Mouse (Mus musculus) lung, adult 2 months (tissue): ENCODE data around the gene Sptlc2. TPM values are rescaled to one million over a fixed set of nuclear protein-coding genes. Genes with fewer than 3 reads are reported as not detected.

Source experiments
- DNase-seq: peaks from one replicate; pipeline ENCODE4 v3.0.0; 2022
- H3K4me1 ChIP-seq: fragments of 200-500 bp; 2 replicates; pipeline ENCODE4 v1.6.1; 2011; ENCODE audit warnings: low read length; ENCODE audit not compliant: control insufficient read depth, insufficient read depth
- H3K4me3 ChIP-seq: fragments of 200-500 bp; replicated peaks from 2 replicates; pipeline ENCODE3; 2011; ENCODE audit warnings: low read depth, mild to moderate bottlenecking, control low read depth, low read length; ENCODE audit errors: extremely low read depth
- CTCF ChIP-seq: fragments of 200-500 bp; IDR thresholded peaks from 2 replicates; pipeline ENCODE4 v1.5.1; 2011; ENCODE audit warnings: mild to moderate bottlenecking, low read length, control low read depth; ENCODE audit not compliant: insufficient read depth
- POLR2A ChIP-seq: fragments of 200-500 bp; IDR thresholded peaks from 2 replicates; pipeline ENCODE4 v1.6.1; 2011; ENCODE audit warnings: low read depth, mild to moderate bottlenecking, control low read depth, low read length, borderline replicate concordance; ENCODE audit errors: extremely low read depth
- WGBS: fragments of 180-500 bp; shearing (Covaris S2); methylation state at CpG from one replicate; pipeline ENCODE4 v1.1.7; 2018; 5-methylcytosine and 5-hydroxymethylcytosine counted together
- polyA plus RNA-seq: library from polyadenylated mRNA; depleted of rRNA; stranded (reverse); fragments of >200 nt; gene quantifications from 2 replicates; pipeline ENCODE4 v1.2.3, GENCODE M21; 2012

Sptlc2 gene
- polyA plus RNA-seq, 1 experiment, result 35.0 TPM

- DNase-seq, result no peak
- TF ChIP-seq CTCF (no peak), POLR2A (no peak)
- Histone ChIP-seq H3K4me3 (no peak overlapping the region), H3K4me1 (peaks cover 27% of the 10 kb centered on the region)
- WGBS, result 83% methylated on average over 2 of the region's 2 CpGs
Measured at GRCm38 (mm10) chr12:87379496-87379895, 8.7 kb downstream of the Sptlc2 start.

- DNase-seq, result no peak
- TF ChIP-seq CTCF (no peak), POLR2A (no peak)
- peaks cover 13% of the 10 kb centered on the region for H3K4me1 ChIP-seq
- 64% methylated on average over 6 of the region's 6 CpGs for WGBS
- no peak overlapping the region for H3K4me3 ChIP-seq
Measured at GRCm38 (mm10) chr12:87374159-87374558, 14.0 kb downstream of the Sptlc2 start.

- H3K4me1 ChIP-seq, result peaks cover 5% of the 10 kb centered on the region
- DNase-seq, result no peak
- WGBS, result 61% methylated on average over 2 of the region's 2 CpGs
- TF ChIP-seq POLR2A, result no peak
- TF ChIP-seq CTCF, result no peak
- H3K4me3 ChIP-seq, result no peak overlapping the region
Measured at GRCm38 (mm10) chr12:87369319-87369718, 18.8 kb downstream of the Sptlc2 start.

DNA sequence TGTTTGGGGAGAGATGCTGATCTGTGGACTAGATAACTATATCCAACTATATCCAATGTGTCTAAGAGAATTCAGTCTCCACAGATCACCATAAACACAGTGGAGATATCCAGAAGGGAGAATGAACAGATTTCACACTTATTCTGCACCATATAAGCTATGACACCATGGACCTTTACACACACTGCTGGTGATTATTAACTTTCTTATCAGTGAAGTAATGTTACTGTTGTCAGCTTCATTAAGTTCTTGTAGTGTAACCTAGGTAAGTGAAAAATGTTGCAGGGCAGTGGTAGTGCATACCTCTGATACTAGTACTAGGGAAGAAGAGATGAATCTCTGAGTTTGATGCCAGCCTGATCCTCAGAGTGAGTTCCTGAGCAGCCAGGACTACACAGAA, 20.1 kb downstream of the Sptlc2 start:
- DNase-seq, result no peak
- peaks cover 6% of the 10 kb centered on the region for H3K4me1 ChIP-seq
- TF ChIP-seq POLR2A (no peak), CTCF (no peak)
- no peak overlapping the region for H3K4me3 ChIP-seq

DNA sequence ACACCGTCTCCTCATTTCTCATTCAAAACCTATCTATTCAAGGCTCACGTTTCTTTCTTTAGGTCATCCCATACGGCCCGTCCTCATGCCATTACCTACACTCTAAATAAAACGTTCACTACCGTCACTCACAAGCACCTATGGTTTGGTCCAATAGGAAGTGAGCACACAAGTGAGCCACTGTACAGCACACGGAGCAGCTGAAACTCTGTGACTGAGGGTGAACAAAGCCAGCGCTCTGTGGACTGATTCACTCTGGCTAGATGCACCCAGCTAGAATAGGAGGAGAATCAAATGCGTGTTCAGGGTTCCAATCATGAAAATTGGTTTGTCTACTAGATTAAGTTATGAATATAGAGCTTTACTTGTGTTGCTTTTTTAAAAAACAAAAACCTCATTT, 22.5 kb downstream of the Sptlc2 start:
- peaks cover 5% of the 10 kb centered on the region for H3K4me1 ChIP-seq
- no peak for DNase-seq
- no peak overlapping the region for H3K4me3 ChIP-seq
- 84% methylated on average over 9 of the region's 9 CpGs for WGBS
- TF ChIP-seq POLR2A, result no peak
- no peak for TF ChIP-seq CTCF

GRCm38 (mm10) chr12:87362111-87362510, 26.0 kb downstream of the Sptlc2 start:
- H3K4me3 ChIP-seq, result no peak overlapping the region
- 43% methylated on average over 3 of the region's 3 CpGs for WGBS
- peaks cover 8% of the 10 kb centered on the region for H3K4me1 ChIP-seq
- no peak for DNase-seq
- no peak for TF ChIP-seq CTCF
- no peak for TF ChIP-seq POLR2A

DNA sequence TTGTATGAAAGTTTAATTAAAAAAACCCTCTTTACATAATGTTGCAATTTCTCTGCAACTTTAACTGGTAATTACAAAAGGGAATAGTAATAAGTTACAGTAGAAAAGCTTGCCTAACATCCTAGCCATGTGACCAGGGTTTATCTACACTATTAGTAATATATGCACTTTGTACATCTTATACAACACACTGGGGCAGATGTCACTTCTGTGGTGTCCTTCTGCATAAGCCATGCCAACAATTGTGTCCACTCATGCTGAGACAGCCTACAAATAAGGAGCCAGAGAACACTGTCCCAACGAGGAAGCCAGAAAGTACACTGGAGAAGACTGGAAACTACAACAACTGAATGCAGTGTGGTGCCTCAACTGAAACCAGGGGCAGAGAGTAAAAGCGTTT, 40.1 kb downstream of the Sptlc2 start:
- WGBS, result 63% methylated on average over 2 of the region's 2 CpGs
- Histone ChIP-seq H3K4me1 (no peaks in the 10 kb centered on the region), H3K4me3 (no peak overlapping the region)
- DNase-seq, result no peak
- TF ChIP-seq POLR2A (no peak), CTCF (no peak)

GRCm38 (mm10) chr12:87347511-87347910, 40.6 kb downstream of the Sptlc2 start:
- TF ChIP-seq CTCF, result peak; percentile 35
- TF ChIP-seq POLR2A, result no peak
- WGBS, result 72% methylated on average over 2 of the region's 2 CpGs
- Histone ChIP-seq H3K4me1 (no peaks in the 10 kb centered on the region), H3K4me3 (no peak overlapping the region)
- no peak for DNase-seq

- Histone ChIP-seq H3K4me1 (peaks cover 4% of the 10 kb centered on the region), H3K4me3 (no peak overlapping the region)
- TF ChIP-seq CTCF (no peak), POLR2A (no peak)
- no peak for DNase-seq
Measured at GRCm38 (mm10) chr12:87343084-87343605, 45.0 kb downstream of the Sptlc2 start.

DNA sequence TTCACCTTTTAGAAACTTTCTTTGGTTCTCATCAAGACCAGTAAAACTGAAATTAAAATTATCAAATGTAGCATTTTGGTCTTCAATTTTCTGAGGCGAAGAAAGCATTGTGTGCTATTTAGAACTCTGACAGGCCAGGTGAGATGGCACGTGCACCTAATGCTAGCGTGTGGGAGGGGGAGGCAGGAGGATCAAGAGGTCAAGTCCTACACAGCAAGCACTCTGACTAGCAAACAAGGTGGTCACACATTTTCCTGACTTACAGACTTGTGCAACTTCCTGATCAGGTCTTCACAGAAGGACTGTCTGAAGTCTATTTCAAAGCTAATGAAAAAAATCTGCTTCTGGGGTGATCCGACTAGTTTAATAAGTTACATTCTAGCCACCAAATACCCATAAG, 50.1 kb downstream of the Sptlc2 start:
- TF ChIP-seq CTCF, result no peak
- no peak for TF ChIP-seq POLR2A
- Histone ChIP-seq H3K4me1 (peaks cover 4% of the 10 kb centered on the region), H3K4me3 (no peak overlapping the region)
- 87% methylated on average over 4 of the region's 4 CpGs for WGBS
- DNase-seq, result no peak

GRCm38 (mm10) chr12:87334886-87335285, 53.3 kb downstream of the Sptlc2 start:
- no peak for TF ChIP-seq CTCF
- TF ChIP-seq POLR2A, result no peak
- 25% methylated on average over 2 of the region's 2 CpGs for WGBS
- no peak for DNase-seq
- Histone ChIP-seq H3K4me3 (no peak overlapping the region), H3K4me1 (no peaks in the 10 kb centered on the region)
